Mouse (Mus musculus) neural tube, embryonic 14.5 days (tissue): ENCODE data around the gene Pkd1. TPM values are rescaled to one million over a fixed set of nuclear protein-coding genes. Genes with fewer than 3 reads are reported as not detected.

Experiments used
- ATAC-seq: fragments of 200-750 bp; cut with Nextera tagmentation; 2 replicates; pipeline ENCODE4 v1.8.0; 2017; ENCODE audit warnings: low read depth, mild to moderate bottlenecking, moderate TSS enrichment, moderate library complexity
- H3K27ac ChIP-seq: fragments of 300-500 bp; sonication (generic); 2 replicates; pipeline ENCODE4 v1.5.1; 2014; ENCODE audit warnings: low read depth, mild to moderate bottlenecking, control low read depth, low read length, moderate library complexity, mixed read lengths
- H3K27me3 ChIP-seq: fragments of 300-500 bp; sonication (generic); 2 replicates; pipeline ENCODE4 v1.6.1; 2014; ENCODE audit warnings: low read length; ENCODE audit not compliant: control insufficient read depth, insufficient read depth
- H3K36me3 ChIP-seq: fragments of 300-500 bp; sonication (generic); 2 replicates; pipeline ENCODE4 v1.6.1; 2014; ENCODE audit warnings: low read length, mixed read lengths; ENCODE audit not compliant: control insufficient read depth, insufficient read depth
- H3K4me1 ChIP-seq: fragments of 300-500 bp; sonication (generic); 2 replicates; pipeline ENCODE4 v1.6.1; 2014; ENCODE audit warnings: low read length; ENCODE audit not compliant: control insufficient read depth, insufficient read depth
- H3K4me2 ChIP-seq: fragments of 300-500 bp; sonication (generic); 2 replicates; pipeline ENCODE4 v1.6.1; 2014; ENCODE audit warnings: mild to moderate bottlenecking, low read depth, low read length, control low read depth
- H3K4me3 ChIP-seq: fragments of 300-500 bp; sonication (generic); 2 replicates; pipeline ENCODE4 v1.5.1; 2014; ENCODE audit warnings: low read depth, low read length, control low read depth, mixed read lengths
- H3K9ac ChIP-seq: fragments of 300-500 bp; sonication (generic); replicated peaks from 2 replicates; pipeline ENCODE4 v1.6.1; 2014; ENCODE audit warnings: low read depth, mild to moderate bottlenecking, control low read depth, low read length, mixed read lengths
- H3K9me3 ChIP-seq: fragments of 300-500 bp; sonication (generic); 2 replicates; pipeline ENCODE4 v1.6.1; 2016; ENCODE audit warnings: low read length; ENCODE audit not compliant: control insufficient read depth
- WGBS: fragments of 180-500 bp; shearing (Covaris S2); extraction: QIAGEN DNeasy Blood & Tissue Kit; methylation state at CpG from one replicate; pipeline ENCODE4 v1.1.7; 2014; 5-methylcytosine and 5-hydroxymethylcytosine counted together
- microRNA-seq: library from miRNA; unstranded; fragments of <30 nt; microRNA quantifications from one replicate; pipeline ENCODE4, GENCODE M21; 2016
- polyA plus RNA-seq: library from polyadenylated mRNA; unstranded; fragments of >200 nt; fragmentation: Nextera tagmentation; extraction: Ambion mirVana; gene quantifications from 2 replicates; pipeline ENCODE4 v1.2.1, GENCODE M21; 2014

Gene Pkd1
- polyA plus RNA-seq, 1 experiment from 2014 or later = 30.8 TPM

GRCm38 (mm10) chr17:24645916-24646315, 96.3 kb downstream of the Pkd1 start:
- Histone ChIP-seq H3K27ac (no peak overlapping the region), H3K9me3 (no peaks in the 10 kb centered on the region), H3K4me1 (no peaks in the 10 kb centered on the region), H3K36me3 (0 out of 2 replicates have a peak, but pooled peaks cover 1% of the 10 kb centered on the region), H3K4me3 (no peak overlapping the region), H3K9ac (no peak overlapping the region), H3K4me2 (no peak overlapping the region), H3K27me3 (no peaks in the 10 kb centered on the region)
- ATAC-seq = no peak
- WGBS = 77% methylated on average over 3 of the region's 3 CpGs

Small RNA genes within 50 kb of the gene (microRNA-seq; reads per million reads assigned to microRNA genes)
- gene Gm24589 = not detected

Other genes with a start within 250 kb of the Pkd1 start
- gene Abca17, start 198.8 kb upstream of the Pkd1 start, polyA plus RNA-seq = 0.68 and 0.87 TPM in 2 replicates
- 33.0 and 37.1 TPM in 2 replicates for gene Abca3, start 197.9 kb upstream of the Pkd1 start, polyA plus RNA-seq
- gene Rnps1, start 135.3 kb upstream of the Pkd1 start, polyA plus RNA-seq = 285 and 287 TPM in 2 replicates
- 44.2 and 49.9 TPM in 2 replicates for gene Eci1, start 123.2 kb upstream of the Pkd1 start, polyA plus RNA-seq
- gene Dnase1l2, start 106.7 kb upstream of the Pkd1 start, polyA plus RNA-seq = 6.5 and 7.5 TPM in 2 replicates
- 34.6 and 36.9 TPM in 2 replicates for gene E4f1, start 79.5 kb upstream of the Pkd1 start, polyA plus RNA-seq
- 73.3 and 75.4 TPM in 2 replicates for gene Pgp, start 79.4 kb upstream of the Pkd1 start, polyA plus RNA-seq
- 0.68 TPM in 1 of 2 replicates, not detected in the other for gene Bricd5, start 76.0 kb upstream of the Pkd1 start, polyA plus RNA-seq
- 36.2 and 38.0 TPM in 2 replicates for gene Mlst8, start 70.8 kb upstream of the Pkd1 start, polyA plus RNA-seq
- gene Caskin1, start 61.2 kb upstream of the Pkd1 start, polyA plus RNA-seq = 44.9 and 52.2 TPM in 2 replicates
- 74.2 and 76.6 TPM in 2 replicates for gene Traf7, start 21.9 kb upstream of the Pkd1 start, polyA plus RNA-seq
- 1.8 and 5.7 TPM in 2 replicates for gene Rab26, start 15.6 kb upstream of the Pkd1 start, polyA plus RNA-seq
- gene Tsc2, start 82.8 kb downstream of the Pkd1 start, polyA plus RNA-seq = 74.7 and 87.7 TPM in 2 replicates
- 6.8 and 7.3 TPM in 2 replicates for gene Nthl1, start 82.8 kb downstream of the Pkd1 start, polyA plus RNA-seq
- gene Slc9a3r2, start 100.5 kb downstream of the Pkd1 start, polyA plus RNA-seq = 49.3 and 52.6 TPM in 2 replicates
- gene Npw, start 108.6 kb downstream of the Pkd1 start, polyA plus RNA-seq = not detected in 2 replicates
- gene Zfp598, start 119.9 kb downstream of the Pkd1 start, polyA plus RNA-seq = 22.6 and 24.5 TPM in 2 replicates
- 154 and 196 TPM in 2 replicates for gene Syngr3, start 140.1 kb downstream of the Pkd1 start, polyA plus RNA-seq
- 37.0 and 40.1 TPM in 2 replicates for gene Gfer, start 146.3 kb downstream of the Pkd1 start, polyA plus RNA-seq
- 1.3 and 3.3 TPM in 2 replicates for gene Noxo1, start 146.4 kb downstream of the Pkd1 start, polyA plus RNA-seq
- gene Tbl3, start 157.8 kb downstream of the Pkd1 start, polyA plus RNA-seq = 59.9 and 70.1 TPM in 2 replicates
- gene Rnf151, start 168.2 kb downstream of the Pkd1 start, polyA plus RNA-seq = not detected in 2 replicates
- gene Rps2, start 168.3 kb downstream of the Pkd1 start, polyA plus RNA-seq = 742 and 744 TPM in 2 replicates
- 296 and 349 TPM in 2 replicates for gene Ndufb10, start 174.6 kb downstream of the Pkd1 start, polyA plus RNA-seq
- gene Rpl3l, start 178.0 kb downstream of the Pkd1 start, polyA plus RNA-seq = 0.20 TPM in 1 of 2 replicates, not detected in the other
- gene Msrb1, start 186.8 kb downstream of the Pkd1 start, polyA plus RNA-seq = 21.5 and 27.7 TPM in 2 replicates
- gene Hs3st6, start 203.2 kb downstream of the Pkd1 start, polyA plus RNA-seq = 0.48 TPM in 1 of 2 replicates, not detected in the other